Mouse (Mus musculus): Measurements from ENCODE around the gene Pls3. TPM values are rescaled to one million over a fixed set of nuclear protein-coding genes. Genes with fewer than 3 reads are reported as not detected.

The Pls3 gene
- 60.9 and 77.2 TPM in 2 replicates for polyA plus RNA-seq (2015; fragmentation: Nextera tagmentation; extraction: Ambion mirVana)

DNA sequence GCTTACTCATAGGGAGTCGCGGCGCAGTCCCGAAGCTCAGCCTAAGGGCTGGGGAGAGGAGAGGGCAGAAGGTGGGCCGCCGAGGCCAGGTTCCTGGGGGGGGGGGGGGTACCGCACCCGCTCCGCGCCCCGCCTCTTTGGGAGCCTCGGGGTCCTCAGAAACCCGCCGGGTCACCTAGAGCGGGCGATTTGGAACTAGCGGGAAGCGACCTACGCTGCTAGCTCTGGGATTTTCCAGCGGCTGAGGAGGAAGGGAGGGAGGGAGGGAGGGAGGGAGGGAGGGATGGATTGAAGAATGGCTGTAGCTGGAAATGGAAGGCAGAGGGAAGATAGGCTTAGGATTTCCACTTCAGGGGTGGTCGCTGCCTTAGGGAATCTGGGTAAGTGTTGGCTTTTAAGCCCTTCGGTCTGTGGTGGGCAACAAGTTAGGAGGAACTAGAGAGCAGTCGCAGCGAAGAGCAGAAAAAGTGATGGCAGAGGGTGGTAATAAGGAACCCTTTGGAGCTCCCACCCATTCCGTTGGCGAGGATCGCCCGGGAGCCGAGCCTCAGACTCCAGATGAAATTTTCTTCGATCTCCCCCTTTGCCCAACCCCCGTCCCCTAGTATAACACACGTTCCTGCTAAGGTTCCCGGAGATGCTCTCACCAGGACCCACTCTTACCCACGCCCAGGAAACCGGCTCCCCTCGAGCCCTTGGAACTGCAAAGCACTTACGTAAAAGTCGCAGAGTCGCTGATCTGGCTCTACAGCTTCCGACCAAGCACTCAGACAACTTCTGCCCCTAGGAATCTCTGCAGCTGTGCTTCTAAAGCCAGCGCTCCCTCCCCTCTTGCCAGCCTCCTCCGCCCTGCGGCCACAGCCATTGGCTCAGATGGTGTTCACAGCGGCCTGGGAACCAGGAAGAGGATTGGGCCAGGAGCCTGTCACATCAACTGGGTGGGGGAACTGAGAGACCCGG is at the start of gene Pls3:
Pls3 (minus strand) TSS at position 851 of the 960 bp plus-strand sequence.
- Histone ChIP-seq H3K4me2 (replicated peaks) (peak within 1 kb of the TSS; percentile 55), H3K4me1 (replicated peaks) (no peaks in the 10 kb centered on the region), H3K4me3 (replicated peaks) (peak within 1 kb of the TSS; percentile 45), H3K36me3 (no peaks in the 10 kb centered on the region), H3K27me3 (replicated peaks) (no peaks in the 10 kb centered on the region), H3K9ac (peak within 1 kb of the TSS; percentile 41), H3K27ac (peak within 1 kb of the TSS; percentile 83), H3K9me3 (no peaks in the 10 kb centered on the region)
- ATAC-seq = peak; percentile 98
- WGBS = 11% methylated on average over 33 of the region's 45 CpGs

DNA sequence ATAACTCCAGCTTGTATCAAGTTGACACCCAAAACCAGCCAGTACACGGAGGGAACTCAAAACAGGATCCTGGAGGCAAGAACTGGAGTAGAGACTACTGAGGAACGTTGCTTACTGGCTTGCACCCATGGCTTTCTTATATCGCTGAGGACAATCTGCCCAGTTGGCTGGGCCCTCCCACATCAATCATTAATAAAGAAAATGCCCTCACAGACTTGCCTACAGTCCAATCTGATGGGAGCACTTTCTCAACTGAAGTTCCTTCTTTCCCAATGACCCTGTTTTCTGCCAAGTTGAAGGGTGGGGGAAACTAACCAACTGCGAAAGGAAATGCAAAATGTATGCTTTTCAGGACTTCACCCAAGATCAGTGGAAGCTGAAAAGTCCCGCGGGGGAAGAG is 20.7 kb upstream of the Pls3 start:
- no peak overlapping the region for H3K4me2 ChIP-seq (replicated peaks)
- no peak overlapping the region for H3K4me3 ChIP-seq (replicated peaks)
- H3K9me3 ChIP-seq = no peaks in the 10 kb centered on the region
- no peaks in the 10 kb centered on the region for H3K36me3 ChIP-seq
- H3K9ac ChIP-seq = no peak overlapping the region
- H3K27ac ChIP-seq = no peak overlapping the region
- no peaks in the 10 kb centered on the region for H3K4me1 ChIP-seq (replicated peaks)
- ATAC-seq = no peak
- 70% methylated on average over 6 of the region's 6 CpGs for WGBS
- H3K27me3 ChIP-seq (replicated peaks) = no peaks in the 10 kb centered on the region

GRCm38 (mm10) chrX:75875566-75875965 is 584 bp upstream of the Pls3 start:
- ATAC-seq = no peak
- peak overlapping the region; percentile 45; the same call in 1 of the 2 replicates for H3K4me3 ChIP-seq (replicated peaks)
- H3K9ac ChIP-seq = no peak overlapping the region
- no peaks in the 10 kb centered on the region for H3K4me1 ChIP-seq (replicated peaks)
- H3K4me2 ChIP-seq (replicated peaks) = peak overlapping the region; percentile 55
- no peaks in the 10 kb centered on the region for H3K36me3 ChIP-seq
- no peak overlapping the region for H3K27ac ChIP-seq
- no peaks in the 10 kb centered on the region for H3K9me3 ChIP-seq
- WGBS = 20% methylated on average over 5 of the region's 5 CpGs
- no peaks in the 10 kb centered on the region for H3K27me3 ChIP-seq (replicated peaks)

DNA sequence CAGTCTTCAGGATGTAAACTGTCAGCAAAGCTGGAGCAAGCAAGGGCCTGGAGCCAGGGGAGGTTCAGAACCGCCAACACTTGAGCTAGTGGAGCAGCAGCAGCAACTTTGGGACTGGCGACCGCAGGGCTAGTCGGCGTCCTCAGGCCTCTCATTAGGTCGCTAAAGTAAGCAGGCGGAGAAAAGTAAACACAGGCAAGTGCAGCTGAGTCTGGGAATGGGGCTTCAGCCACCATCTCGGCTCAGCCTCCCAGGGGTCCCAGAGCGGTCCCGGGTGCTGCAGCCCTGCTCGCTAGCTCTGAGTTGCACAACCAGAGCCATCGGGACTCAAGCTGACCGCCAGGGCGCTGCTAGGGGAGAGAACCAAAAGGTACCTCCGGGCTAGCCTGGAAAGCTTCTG is 1.2 kb downstream of the Pls3 start:
- peak; percentile 38 for ATAC-seq
- Histone ChIP-seq H3K4me2 (replicated peaks) (peak overlapping the region; percentile 55), H3K36me3 (no peaks in the 10 kb centered on the region), H3K9ac (peak overlapping the region; percentile 37), H3K27ac (no peak overlapping the region), H3K4me3 (replicated peaks) (peak overlapping the region; percentile 45), H3K27me3 (replicated peaks) (no peaks in the 10 kb centered on the region), H3K9me3 (no peaks in the 10 kb centered on the region), H3K4me1 (replicated peaks) (no peaks in the 10 kb centered on the region)
- 21% methylated on average over 14 of the region's 15 CpGs for whole genome bisulfite sequencing

- Histone ChIP-seq H3K27me3 (replicated peaks) (no peaks in the 10 kb centered on the region), H3K9me3 (no peaks in the 10 kb centered on the region), H3K4me1 (replicated peaks) (no peaks in the 10 kb centered on the region), H3K27ac (no peak overlapping the region), H3K9ac (no peak overlapping the region), H3K36me3 (no peaks in the 10 kb centered on the region), H3K4me3 (replicated peaks) (peak overlapping the region; percentile 45), H3K4me2 (replicated peaks) (peak overlapping the region; percentile 55)
- no peak for ATAC-seq
- 51% methylated on average over 4 of the region's 4 CpGs for WGBS
These were observed 1.7 kb downstream of the Pls3 start for GRCm38 (mm10) chrX:75873253-75873652.

DNA sequence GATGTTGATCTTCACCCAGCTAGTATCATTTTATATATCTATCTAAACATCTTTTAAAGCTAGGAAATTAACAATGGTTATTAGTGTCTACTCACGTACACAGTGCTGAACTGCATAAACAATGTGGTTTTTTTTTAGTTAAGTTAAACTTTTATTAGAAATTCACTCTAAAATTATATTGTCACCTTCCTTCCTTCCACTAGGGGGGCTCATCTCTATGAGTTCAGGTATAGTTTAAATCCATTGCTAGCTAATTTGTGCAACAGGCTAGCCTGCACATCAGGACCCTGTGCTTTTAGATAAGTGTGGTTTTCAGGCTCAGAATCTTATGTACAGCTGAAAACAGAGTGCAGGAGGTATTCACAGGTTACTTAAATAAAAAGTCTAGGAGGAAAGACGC is 3.1 kb downstream of the Pls3 start:
- Histone ChIP-seq H3K4me3 (replicated peaks) (no peak overlapping the region), H3K9ac (no peak overlapping the region), H3K4me1 (replicated peaks) (no peaks in the 10 kb centered on the region), H3K27me3 (replicated peaks) (no peaks in the 10 kb centered on the region), H3K27ac (no peak overlapping the region), H3K9me3 (no peaks in the 10 kb centered on the region), H3K4me2 (replicated peaks) (no peak overlapping the region), H3K36me3 (no peaks in the 10 kb centered on the region)
- no peak for ATAC-seq
- 71% methylated on average over 2 of the region's 2 CpGs for WGBS

- H3K9ac ChIP-seq = no peak overlapping the region
- H3K4me3 ChIP-seq (replicated peaks) = no peak overlapping the region
- H3K4me2 ChIP-seq (replicated peaks) = no peak overlapping the region
- no peak overlapping the region for H3K27ac ChIP-seq
- no peaks in the 10 kb centered on the region for H3K27me3 ChIP-seq (replicated peaks)
- ATAC-seq = no peak
- no peaks in the 10 kb centered on the region for H3K36me3 ChIP-seq
- no peaks in the 10 kb centered on the region for H3K9me3 ChIP-seq
- no peaks in the 10 kb centered on the region for H3K4me1 ChIP-seq (replicated peaks)
- 81% methylated on average over 3 of the region's 3 CpGs for WGBS
These were observed 13.3 kb downstream of the Pls3 start for GRCm38 (mm10) chrX:75861715-75862114.

- no peak for ATAC-seq
- Histone ChIP-seq H3K9me3 (no peaks in the 10 kb centered on the region), H3K27me3 (replicated peaks) (no peaks in the 10 kb centered on the region), H3K27ac (no peak overlapping the region), H3K4me1 (replicated peaks) (no peaks in the 10 kb centered on the region), H3K4me3 (replicated peaks) (no peak overlapping the region), H3K36me3 (no peaks in the 10 kb centered on the region), H3K9ac (no peak overlapping the region), H3K4me2 (replicated peaks) (no peak overlapping the region)
- WGBS = 97% methylated on average over 3 of the region's 3 CpGs
These were observed 20.7 kb downstream of the Pls3 start for GRCm38 (mm10) chrX:75854294-75854693.

DNA sequence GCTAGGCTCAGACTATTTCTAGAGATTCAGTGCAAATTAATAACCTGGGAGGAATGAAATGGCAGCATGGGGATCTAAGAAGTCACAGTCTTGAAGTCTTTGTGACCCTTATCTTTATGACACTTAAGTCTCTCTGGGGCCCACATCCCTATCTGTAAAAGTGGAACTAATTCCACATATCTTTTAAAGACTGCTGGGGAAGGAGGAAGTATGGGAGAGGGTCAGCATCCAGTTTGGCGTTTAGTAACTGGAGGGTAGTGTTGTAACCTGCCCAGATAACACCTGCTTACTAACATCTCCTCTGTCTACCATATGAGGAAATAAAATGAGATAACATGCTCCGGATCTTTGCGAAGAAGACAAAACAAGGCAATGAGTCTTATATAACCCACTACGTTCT is 30.7 kb downstream of the Pls3 start:
- WGBS = 72% methylated on average over 4 of the region's 4 CpGs

DNA sequence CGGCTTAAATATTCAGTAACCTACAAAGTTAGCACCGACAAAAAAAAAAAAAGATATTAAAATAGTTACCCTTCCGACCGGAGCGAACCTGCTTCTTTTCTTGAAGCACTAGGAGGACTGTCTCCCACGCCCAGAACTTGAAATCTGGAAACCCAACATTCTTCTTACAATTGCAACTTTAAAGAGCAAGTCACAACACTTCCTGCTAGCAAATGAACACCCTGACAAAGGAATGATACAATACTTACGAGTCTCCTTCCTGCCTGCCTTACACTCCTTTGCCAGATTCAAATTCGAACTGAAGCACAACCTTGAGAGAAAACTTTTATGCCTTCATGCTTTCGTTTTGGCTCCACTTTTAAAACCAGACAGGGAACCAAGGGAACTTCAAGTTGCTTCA is 32.1 kb downstream of the Pls3 start:
- no peaks in the 10 kb centered on the region for H3K9me3 ChIP-seq
- no peak overlapping the region for H3K27ac ChIP-seq
- H3K9ac ChIP-seq = no peak overlapping the region
- no peak for ATAC-seq
- H3K4me3 ChIP-seq (replicated peaks) = no peak overlapping the region
- H3K4me2 ChIP-seq (replicated peaks) = no peak overlapping the region
- no peaks in the 10 kb centered on the region for H3K36me3 ChIP-seq
- 62% methylated on average over 9 of the region's 9 CpGs for WGBS
- H3K4me1 ChIP-seq (replicated peaks) = no peaks in the 10 kb centered on the region
- no peaks in the 10 kb centered on the region for H3K27me3 ChIP-seq (replicated peaks)

More for the DNA sequence above, 30.7 kb downstream of the Pls3 start:
- no peaks in the 10 kb centered on the region for H3K9me3 ChIP-seq
- no peak overlapping the region for H3K4me2 ChIP-seq (replicated peaks)
- no peak overlapping the region for H3K9ac ChIP-seq
- no peaks in the 10 kb centered on the region for H3K27me3 ChIP-seq (replicated peaks)
- H3K27ac ChIP-seq = no peak overlapping the region
- ATAC-seq = peak; percentile 81
- H3K4me1 ChIP-seq (replicated peaks) = no peaks in the 10 kb centered on the region
- no peak overlapping the region for H3K4me3 ChIP-seq (replicated peaks)
- H3K36me3 ChIP-seq = no peaks in the 10 kb centered on the region

DNA sequence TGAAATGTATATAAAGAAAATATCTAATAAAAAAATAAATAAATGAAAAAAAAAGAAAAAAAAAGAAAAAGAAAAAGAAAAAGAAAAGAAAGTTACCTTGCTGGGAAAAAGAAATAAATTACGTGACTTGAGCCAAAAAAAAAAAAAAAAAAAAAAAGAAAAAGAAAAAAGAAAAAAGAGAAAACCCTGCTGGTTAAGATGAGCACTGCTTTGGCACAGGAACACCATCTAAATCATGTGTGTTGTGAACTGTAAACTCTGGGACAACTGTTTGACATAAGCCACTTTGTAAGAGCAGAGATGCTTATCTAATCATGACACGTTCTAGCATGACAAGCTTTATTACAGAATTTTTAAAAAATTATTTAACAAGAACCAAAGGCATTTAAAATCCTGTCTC is 32.9 kb downstream of the Pls3 start:
- Histone ChIP-seq H3K9me3 (no peaks in the 10 kb centered on the region), H3K27ac (no peak overlapping the region), H3K4me2 (replicated peaks) (no peak overlapping the region), H3K4me1 (replicated peaks) (no peaks in the 10 kb centered on the region), H3K27me3 (replicated peaks) (no peaks in the 10 kb centered on the region), H3K9ac (no peak overlapping the region), H3K36me3 (no peaks in the 10 kb centered on the region), H3K4me3 (replicated peaks) (no peak overlapping the region)
- no peak for ATAC-seq
- WGBS = 65% methylated on average over 2 of the region's 2 CpGs

DNA sequence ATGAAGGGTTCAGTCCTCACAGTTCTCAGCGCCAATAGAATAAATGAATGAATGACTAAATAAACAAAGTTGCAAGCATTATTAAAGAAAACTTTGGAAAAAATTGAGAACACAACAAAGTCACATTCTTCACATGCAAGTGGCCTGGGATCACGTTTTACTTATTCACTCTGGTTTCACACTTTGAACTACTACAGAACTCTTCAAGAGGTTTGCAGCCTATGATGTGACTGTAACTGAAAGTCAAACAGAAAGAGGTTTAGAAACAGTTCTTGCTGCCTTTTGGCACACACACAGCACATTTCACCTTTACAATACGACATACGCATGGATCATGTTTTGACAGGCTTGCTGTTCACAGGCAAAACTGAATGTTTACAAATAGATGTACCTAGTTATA is 34.7 kb downstream of the Pls3 start:
- Histone ChIP-seq H3K36me3 (no peaks in the 10 kb centered on the region), H3K4me1 (replicated peaks) (no peaks in the 10 kb centered on the region), H3K4me2 (replicated peaks) (no peak overlapping the region), H3K27ac (no peak overlapping the region), H3K9me3 (no peaks in the 10 kb centered on the region), H3K4me3 (replicated peaks) (no peak overlapping the region), H3K27me3 (replicated peaks) (no peaks in the 10 kb centered on the region), H3K9ac (no peak overlapping the region)
- ATAC-seq = no peak
- 87% methylated on average over 4 of the region's 4 CpGs for WGBS

- Histone ChIP-seq H3K4me3 (replicated peaks) (no peak overlapping the region), H3K4me1 (replicated peaks) (no peaks in the 10 kb centered on the region), H3K27ac (no peak overlapping the region), H3K4me2 (replicated peaks) (no peak overlapping the region), H3K9ac (no peak overlapping the region), H3K9me3 (no peaks in the 10 kb centered on the region), H3K36me3 (no peaks in the 10 kb centered on the region), H3K27me3 (replicated peaks) (no peaks in the 10 kb centered on the region)
- ATAC-seq = no peak
- 48% methylated on average over 2 of the region's 2 CpGs for WGBS
These were observed 40.1 kb downstream of the Pls3 start for GRCm38 (mm10) chrX:75834836-75835235.

Measured in intestine, embryonic 15.5 days (tissue).